Mouse (Mus musculus): ENCODE results near the gene Drg1. TPM values are rescaled to one million over a fixed set of nuclear protein-coding genes. Genes with fewer than 3 reads are reported as not detected.

Gene Drg1
- polyA plus RNA-seq (2012; ENCODE audit: low replicate concordance): 18.6 and 35.9 TPM in 2 replicates

GRCm38 (mm10) chr11:3266079-3266685 is at the start of gene Drg1:
Gene Drg1 (minus strand): TSS chr11:3266415.

DNA sequence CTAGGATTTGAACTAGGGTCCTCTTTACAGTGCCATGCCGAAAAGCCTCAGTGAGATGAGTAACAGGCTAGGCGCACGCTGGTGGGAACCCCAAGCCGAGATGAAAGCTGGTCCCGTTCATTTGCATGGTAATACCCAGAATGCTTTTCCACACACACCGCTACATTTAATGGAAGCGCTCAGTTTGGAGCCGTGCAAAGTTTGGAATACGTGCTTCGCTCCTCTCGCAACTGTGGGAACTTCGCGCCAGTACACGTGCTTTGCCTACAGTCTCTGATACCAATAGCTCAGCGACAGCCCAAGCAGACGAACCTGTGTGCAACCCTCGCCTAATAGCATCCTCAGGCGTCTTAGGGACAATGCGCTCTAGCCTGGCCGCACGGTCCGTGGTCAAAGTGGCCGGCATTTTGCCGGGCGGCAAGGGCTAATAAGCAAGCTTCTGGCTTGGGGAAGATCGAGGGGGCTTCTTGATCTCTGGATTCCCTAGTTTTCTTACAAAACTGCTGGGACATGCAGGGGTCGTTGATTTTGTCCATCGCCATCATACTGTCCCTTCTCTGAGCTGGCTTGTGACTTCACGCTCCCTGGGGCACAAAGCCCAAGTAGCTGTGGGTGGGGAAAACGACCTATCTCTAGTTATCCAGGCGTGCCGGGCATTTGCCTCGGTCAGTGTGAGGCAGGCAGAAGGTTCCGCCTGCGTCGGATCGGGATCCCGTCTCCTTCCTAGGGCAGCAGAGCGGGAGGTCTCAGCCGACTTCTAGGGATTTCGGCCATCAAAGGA is 22.5 kb upstream of the Drg1 start, which contains the start of gene Patz1:
Gene Patz1, plus strand, starts transcription at position 354 of the 781 bp plus-strand sequence.

GRCm38 (mm10) chr11:3202231-3202701 is 63.9 kb downstream of the Drg1 start, which contains the start of gene Eif4enif1:
Gene Eif4enif1 (plus strand): TSS chr11:3202392.

DNA sequence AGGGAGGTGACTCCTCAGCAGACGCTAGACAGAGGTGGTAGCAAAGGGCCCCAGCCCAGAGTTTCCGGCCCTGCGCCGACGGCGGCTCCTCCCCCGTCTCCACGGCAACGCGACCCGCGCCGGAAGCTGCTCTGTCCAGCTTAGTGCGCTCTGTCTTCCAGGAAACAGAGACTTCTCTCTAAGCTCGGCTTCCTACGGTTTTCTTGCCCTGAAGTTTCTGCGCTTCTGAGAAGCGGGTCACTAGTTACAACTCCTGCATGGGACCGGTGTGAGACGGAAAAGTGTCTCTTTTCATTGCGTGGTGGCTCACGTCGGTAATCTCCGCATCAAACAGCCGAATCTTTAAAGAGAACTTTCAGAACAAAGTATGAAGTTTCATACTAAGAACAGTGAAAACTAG is 72.9 kb downstream of the Drg1 start, which contains the start of gene Sfi1:
Gene Sfi1, minus strand, starts transcription at position 101 of the 400 bp plus-strand sequence.

Other genes with a start within 250 kb of the Drg1 start
- 27.9 and 30.1 TPM in 2 replicates for gene Sfi1, start 73.0 kb downstream of the Drg1 start, polyA plus RNA-seq (2012; ENCODE audit: low replicate concordance)
- gene Eif4enif1, start 64.0 kb downstream of the Drg1 start, polyA plus RNA-seq (2012; ENCODE audit: low replicate concordance): 53.6 and 69.2 TPM in 2 replicates
- gene Patz1, start 22.5 kb upstream of the Drg1 start, polyA plus RNA-seq (2012; ENCODE audit: low replicate concordance): 130 and 152 TPM in 2 replicates
- 15.4 and 26.3 TPM in 2 replicates for gene Pik3ip1, start 64.0 kb upstream of the Drg1 start, polyA plus RNA-seq (2012; ENCODE audit: low replicate concordance)
- gene Limk2, start 142.8 kb upstream of the Drg1 start, polyA plus RNA-seq (2012; ENCODE audit: low replicate concordance): 20.5 and 27.2 TPM in 2 replicates
- 0.87 and 1.5 TPM in 2 replicates for gene Rnf185, start 185.9 kb upstream of the Drg1 start, polyA plus RNA-seq (2012; ENCODE audit: low replicate concordance)
- gene Pla2g3, start 221.9 kb upstream of the Drg1 start, polyA plus RNA-seq (2012; ENCODE audit: low replicate concordance): 0.22 TPM in 1 of 2 replicates, not detected in the other
- gene Inpp5j, start 238.4 kb upstream of the Drg1 start, polyA plus RNA-seq (2012; ENCODE audit: low replicate concordance): 0.11 TPM in 1 of 2 replicates, not detected in the other
- 13.5 and 30.5 TPM in 2 replicates for gene Selenom, start 248.3 kb upstream of the Drg1 start, polyA plus RNA-seq (2012; ENCODE audit: low replicate concordance)

Data from leukemia stem cell, adult 10-12 weeks (primary cell).